Mouse (Mus musculus): ENCODE results near the gene Dazl. TPM values are rescaled to one million over a fixed set of nuclear protein-coding genes. Genes with fewer than 3 reads are reported as not detected.

Dazl gene
- not detected for total RNA-seq (2023)

GRCm38 (mm10) chr17:50293241-50293731 lies at the start of gene Dazl:
Gene Dazl (minus strand): TSS chr17:50293636.

Other genes starting within 250 kb of the Dazl start
- 10 to 100 TPM; 79.6 to 86.5 TPM for gene Rftn1, start 103.0 kb downstream of the Dazl start, total RNA-seq (2023)
- gene Plcl2, start 215.8 kb upstream of the Dazl start, total RNA-seq (2023), result 10 to 100 TPM; 88.3 to 90.7 TPM